Mouse (Mus musculus) midbrain, embryonic 15.5 days (tissue): Measurements from ENCODE around the gene Epm2aip1. TPM values are rescaled to one million over a fixed set of nuclear protein-coding genes. Genes with fewer than 3 reads are reported as not detected.

ENCODE experiments used
- ATAC-seq: fragments of 200-750 bp; cut with Nextera tagmentation; replicated peaks from 2 replicates; pipeline ENCODE4 v1.8.0; 2017; ENCODE audit warnings: moderate TSS enrichment
- H3K27ac ChIP-seq: fragments of 300-500 bp; sonication (generic); 2 replicates; pipeline ENCODE4 v1.5.1; 2015; ENCODE audit warnings: mild to moderate bottlenecking, inconsistent platforms
- H3K27me3 ChIP-seq: fragments of 300-500 bp; sonication (generic); replicated peaks from 2 replicates; pipeline ENCODE4 v1.6.1; 2015; ENCODE audit warnings: inconsistent platforms
- H3K36me3 ChIP-seq: fragments of 300-500 bp; sonication (generic); replicated peaks from 2 replicates; pipeline ENCODE4 v1.6.1; 2015; ENCODE audit warnings: inconsistent platforms
- H3K4me1 ChIP-seq: fragments of 300-500 bp; sonication (generic); 2 replicates; pipeline ENCODE4 v1.6.1; 2015; ENCODE audit warnings: inconsistent platforms
- H3K4me2 ChIP-seq: fragments of 300-500 bp; sonication (generic); 2 replicates; pipeline ENCODE4 v1.6.1; 2015; ENCODE audit warnings: inconsistent platforms, mild to moderate bottlenecking, moderate library complexity
- H3K4me3 ChIP-seq: fragments of 300-500 bp; sonication (generic); 2 replicates; pipeline ENCODE4 v1.5.1; 2015; ENCODE audit warnings: mild to moderate bottlenecking, inconsistent platforms
- H3K9ac ChIP-seq: fragments of 300-500 bp; sonication (generic); 2 replicates; pipeline ENCODE4 v1.6.1; 2015; ENCODE audit warnings: mild to moderate bottlenecking, inconsistent platforms
- H3K9me3 ChIP-seq: fragments of 300-500 bp; sonication (generic); 2 replicates; pipeline ENCODE4 v1.6.1; 2016; ENCODE audit warnings: inconsistent platforms
- whole genome bisulfite sequencing: fragments of 180-500 bp; shearing (Covaris S2); methylation state at CpG from one replicate; pipeline ENCODE4 v1.1.7; 2015; ENCODE audit warnings: mixed read lengths; 5-methylcytosine and 5-hydroxymethylcytosine counted together
- polyA plus RNA-seq: library from polyadenylated mRNA; unstranded; fragments of >200 nt; fragmentation: Nextera tagmentation; extraction: Ambion mirVana; gene quantifications from 2 replicates; pipeline ENCODE4 v1.2.1, GENCODE M21; 2015

The Epm2aip1 gene
- polyA plus RNA-seq, 1 experiment from 2014 or later: 68.6 TPM

DNA sequence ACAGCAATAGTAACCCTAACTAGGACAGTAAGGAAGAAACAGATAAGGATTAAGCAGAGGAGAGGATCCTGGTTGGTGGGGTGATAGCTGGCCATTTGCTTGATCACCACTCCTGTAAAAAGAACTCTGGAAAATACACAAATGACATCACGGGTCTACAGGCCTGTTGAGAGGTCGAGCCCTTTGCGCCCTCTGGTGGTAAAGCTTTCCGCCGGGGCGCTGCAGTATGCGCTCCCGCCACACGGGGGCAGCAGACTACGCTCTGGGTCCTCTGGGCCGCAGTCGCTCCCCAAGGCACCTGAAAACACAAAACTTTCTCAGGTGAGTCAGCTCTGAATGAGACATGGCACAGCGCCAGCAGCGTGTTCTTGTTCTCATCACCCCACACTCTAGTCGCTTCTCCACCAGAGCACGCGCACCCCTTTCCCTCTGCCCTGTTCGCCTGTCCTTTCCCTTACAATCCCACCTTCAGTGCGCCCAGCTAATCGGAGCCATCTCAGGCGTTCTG lies 18.2 kb downstream of the Epm2aip1 start:
- Histone ChIP-seq H3K27ac (no peak overlapping the region), H3K4me2 (peak overlapping the region; percentile 17; the same call in 1 of the 2 replicates), H3K9ac (no peak overlapping the region)

DNA sequence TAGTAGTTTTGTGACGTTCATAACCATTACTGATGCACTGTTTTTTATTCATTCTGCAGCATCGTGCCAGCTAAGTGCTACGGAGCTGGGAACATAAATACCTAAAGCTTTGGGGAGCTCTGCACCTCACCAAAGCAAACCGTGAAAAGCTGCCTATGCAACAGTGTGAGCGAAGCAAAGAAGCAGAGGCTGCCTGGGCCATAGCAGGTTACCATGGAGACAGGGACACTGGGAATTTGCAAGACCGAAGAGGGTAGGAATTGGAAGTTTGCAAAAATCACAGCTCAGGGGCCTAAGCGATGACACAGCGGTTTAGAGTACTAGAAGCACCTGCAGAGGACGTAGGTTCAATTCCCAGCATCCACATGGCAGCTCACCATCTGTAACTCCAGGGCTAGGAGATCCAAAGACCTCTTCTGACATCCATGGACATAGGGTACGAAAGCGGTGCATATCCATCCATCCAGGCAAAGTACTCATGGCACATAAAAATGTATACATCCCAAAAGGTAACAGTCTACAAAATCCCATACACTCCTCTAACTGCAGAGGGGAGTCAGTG lies 18.9 kb downstream of the Epm2aip1 start:
- H3K4me2 ChIP-seq: no peak overlapping the region
- H3K9me3 ChIP-seq: no peaks in the 10 kb centered on the region
- no peak overlapping the region for H3K27ac ChIP-seq
- H3K9ac ChIP-seq: no peak overlapping the region
- no peak overlapping the region for H3K4me3 ChIP-seq
- peaks cover 17% of the 10 kb centered on the region for H3K4me1 ChIP-seq
- H3K36me3 ChIP-seq: no peaks in the 10 kb centered on the region
- ATAC-seq: peak; percentile 67; the same call in 1 of the 2 replicates
- WGBS: 57% methylated on average over 11 of the region's 11 CpGs
- no peaks in the 10 kb centered on the region for H3K27me3 ChIP-seq

More for the DNA sequence above, 18.2 kb downstream of the Epm2aip1 start:
- H3K4me3 ChIP-seq: no peak overlapping the region
- no peaks in the 10 kb centered on the region for H3K36me3 ChIP-seq
- no peaks in the 10 kb centered on the region for H3K27me3 ChIP-seq
- WGBS: 17% methylated on average over 21 of the region's 21 CpGs
- H3K4me1 ChIP-seq: peaks cover 23% of the 10 kb centered on the region
- no peaks in the 10 kb centered on the region for H3K9me3 ChIP-seq
- peak; percentile 59 for ATAC-seq

DNA sequence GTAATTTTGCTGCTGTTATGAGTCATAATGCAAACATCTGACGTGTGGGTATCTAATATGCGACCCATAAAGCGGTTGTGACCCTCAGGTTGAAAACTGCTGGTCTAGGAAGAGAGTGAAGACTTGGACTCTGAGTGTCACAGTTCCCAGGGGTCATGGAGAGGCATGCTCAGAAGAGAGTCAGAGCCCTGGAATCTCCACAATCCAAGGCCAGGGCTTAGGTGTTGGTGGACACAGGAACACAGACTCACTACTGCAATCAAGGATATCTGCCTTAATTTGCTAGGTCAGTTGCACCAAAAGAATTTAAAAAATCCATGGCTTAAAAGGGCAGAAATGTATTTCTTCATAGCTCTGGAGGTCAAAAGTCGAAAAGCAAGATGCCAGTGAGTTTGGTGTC lies 21.5 kb downstream of the Epm2aip1 start:
- 86% methylated on average over 4 of the region's 4 CpGs for WGBS
- H3K27me3 ChIP-seq: no peaks in the 10 kb centered on the region
- no peak overlapping the region for H3K27ac ChIP-seq
- no peaks in the 10 kb centered on the region for H3K9me3 ChIP-seq
- no peaks in the 10 kb centered on the region for H3K36me3 ChIP-seq
- no peak overlapping the region for H3K4me3 ChIP-seq
- H3K9ac ChIP-seq: no peak overlapping the region
- no peak for ATAC-seq
- H3K4me1 ChIP-seq: peaks cover 11% of the 10 kb centered on the region
- H3K4me2 ChIP-seq: no peak overlapping the region

DNA sequence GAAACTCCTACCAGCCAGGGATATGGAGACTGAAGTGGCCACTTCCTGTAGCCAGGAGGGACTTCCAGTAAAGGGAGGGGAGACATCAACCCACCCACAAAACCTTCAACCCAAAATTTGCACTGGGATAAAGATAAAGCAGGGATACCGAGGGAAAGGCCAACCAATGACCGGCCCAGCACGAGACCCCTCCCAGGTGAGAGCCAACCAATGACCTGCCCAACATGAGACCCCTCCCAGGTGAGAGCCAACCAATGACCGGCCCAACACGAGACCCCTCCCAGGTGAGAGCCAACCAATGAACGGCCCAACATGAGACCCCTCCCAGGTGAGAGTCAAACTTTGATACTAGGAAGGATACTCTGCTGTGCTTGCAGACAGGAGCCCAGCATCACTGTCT lies 23.2 kb downstream of the Epm2aip1 start:
- Histone ChIP-seq H3K27me3 (no peaks in the 10 kb centered on the region), H3K4me2 (no peak overlapping the region), H3K9me3 (no peaks in the 10 kb centered on the region), H3K9ac (no peak overlapping the region), H3K27ac (no peak overlapping the region), H3K4me3 (no peak overlapping the region), H3K4me1 (peaks cover 6% of the 10 kb centered on the region), H3K36me3 (no peaks in the 10 kb centered on the region)
- WGBS: 91% methylated on average over 6 of the region's 6 CpGs
- no peak for ATAC-seq

DNA sequence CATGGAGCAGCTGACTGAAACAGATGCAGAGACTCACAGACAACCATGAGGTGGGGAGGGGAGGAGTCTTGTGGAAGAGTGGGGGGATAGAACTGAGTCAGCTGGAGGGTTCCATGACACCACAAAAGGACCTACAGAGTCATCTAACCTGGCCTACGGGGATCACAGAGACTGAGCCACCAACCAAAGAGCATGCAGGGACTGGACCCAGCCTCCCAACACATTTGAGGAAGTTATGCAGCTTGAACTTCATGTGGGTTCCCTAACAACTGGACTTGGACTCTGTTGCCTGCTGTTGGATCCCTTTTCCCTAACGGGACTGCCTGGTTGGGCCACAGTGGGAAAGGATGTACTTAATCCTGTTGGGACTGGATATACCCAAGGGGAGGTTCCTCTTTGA lies 23.6 kb downstream of the Epm2aip1 start:
- ATAC-seq: no peak
- Histone ChIP-seq H3K27ac (no peak overlapping the region), H3K9ac (no peak overlapping the region), H3K4me3 (no peak overlapping the region), H3K4me2 (no peak overlapping the region), H3K36me3 (no peaks in the 10 kb centered on the region), H3K4me1 (peaks cover 2% of the 10 kb centered on the region; the same call in 1 of the 2 replicates), H3K27me3 (no peaks in the 10 kb centered on the region), H3K9me3 (no peaks in the 10 kb centered on the region)
- 75% methylated on average over 2 of the region's 2 CpGs for WGBS

DNA sequence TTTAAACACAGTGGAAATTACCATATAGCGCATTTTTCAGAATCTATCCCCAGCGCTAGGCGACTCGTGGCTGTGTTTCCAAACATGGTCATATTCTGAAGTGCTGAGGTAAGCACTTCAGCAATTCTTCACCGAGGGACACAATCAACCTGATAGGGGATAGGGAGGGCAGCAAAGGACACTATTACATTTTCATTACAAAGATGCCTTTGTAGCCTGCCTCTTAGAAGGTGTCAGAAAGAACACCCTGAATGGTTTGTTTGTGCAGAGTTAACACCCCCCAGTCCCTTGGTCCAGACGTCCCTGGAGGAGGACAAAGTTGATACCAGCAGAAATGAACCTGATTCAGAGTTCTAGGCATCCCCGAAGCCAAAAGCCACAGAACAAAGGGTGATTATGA lies 24.7 kb downstream of the Epm2aip1 start:
- Histone ChIP-seq H3K9ac (no peak overlapping the region), H3K4me1 (no peaks in the 10 kb centered on the region), H3K27ac (no peak overlapping the region), H3K27me3 (no peaks in the 10 kb centered on the region), H3K36me3 (no peaks in the 10 kb centered on the region), H3K9me3 (no peaks in the 10 kb centered on the region), H3K4me3 (no peak overlapping the region), H3K4me2 (no peak overlapping the region)
- WGBS: 67% methylated on average over 7 of the region's 7 CpGs
- ATAC-seq: no peak

DNA sequence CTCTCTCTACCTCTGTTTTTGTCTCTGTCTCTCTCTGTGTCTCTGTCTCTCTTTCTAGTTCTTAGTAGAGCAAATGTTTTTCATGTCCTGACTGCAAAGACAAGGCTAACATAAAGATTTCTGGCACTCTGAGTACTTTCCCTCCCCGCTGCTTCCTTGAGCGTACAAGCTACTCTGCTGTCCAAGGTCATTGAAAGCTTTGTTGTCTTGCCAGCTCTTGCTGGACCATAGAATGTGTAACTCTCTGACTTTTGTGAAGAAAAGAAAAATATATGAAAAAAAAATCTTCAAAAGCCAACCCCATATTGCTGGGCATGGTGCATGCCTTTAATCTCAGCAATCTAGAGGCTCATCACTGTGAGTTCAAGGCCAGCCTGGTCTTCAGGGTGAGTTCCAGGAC lies 26.9 kb downstream of the Epm2aip1 start:
- no peaks in the 10 kb centered on the region for H3K36me3 ChIP-seq
- H3K9me3 ChIP-seq: no peaks in the 10 kb centered on the region
- H3K9ac ChIP-seq: no peak overlapping the region
- no peaks in the 10 kb centered on the region for H3K27me3 ChIP-seq
- no peak overlapping the region for H3K27ac ChIP-seq
- WGBS: 71% methylated on average over 2 of the region's 2 CpGs
- no peak overlapping the region for H3K4me2 ChIP-seq
- no peak overlapping the region for H3K4me3 ChIP-seq
- H3K4me1 ChIP-seq: no peaks in the 10 kb centered on the region
- no peak for ATAC-seq

DNA sequence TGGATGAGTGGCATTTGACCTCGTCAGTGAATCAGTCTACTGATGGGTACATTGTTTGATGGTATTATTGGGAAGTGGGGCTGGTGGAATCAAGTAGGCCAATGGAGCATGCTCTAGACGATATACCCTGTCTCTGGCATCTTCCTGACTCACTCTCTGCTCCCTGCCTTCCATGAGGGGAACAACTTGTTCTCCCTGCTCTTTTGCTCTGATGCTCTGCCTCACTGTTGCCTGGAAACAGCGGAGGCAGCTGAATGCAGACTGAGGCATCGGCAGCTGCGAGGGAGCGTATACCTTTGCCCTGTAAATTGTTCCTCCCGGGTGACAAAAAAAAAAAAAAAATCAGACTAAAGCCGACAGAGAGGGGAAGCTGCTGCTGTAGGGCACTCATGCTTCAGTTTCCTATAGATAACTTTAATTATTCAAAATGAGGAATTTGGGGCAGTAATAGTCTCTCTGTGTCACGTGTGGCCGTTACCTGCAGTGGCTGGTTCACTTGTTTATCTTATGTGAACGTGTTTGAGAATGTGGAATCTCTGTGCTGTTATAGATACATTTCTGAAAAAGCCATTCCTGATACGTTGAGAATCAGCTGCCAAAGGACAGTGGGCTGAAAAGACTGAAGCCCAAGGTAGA lies 30.6 kb downstream of the Epm2aip1 start:
- Histone ChIP-seq H3K9me3 (no peaks in the 10 kb centered on the region), H3K27ac (no peak overlapping the region), H3K36me3 (no peaks in the 10 kb centered on the region), H3K4me3 (no peak overlapping the region), H3K4me2 (no peak overlapping the region), H3K27me3 (no peaks in the 10 kb centered on the region), H3K4me1 (no peaks in the 10 kb centered on the region), H3K9ac (no peak overlapping the region)
- 47% methylated on average over 12 of the region's 12 CpGs for WGBS
- ATAC-seq: no peak

DNA sequence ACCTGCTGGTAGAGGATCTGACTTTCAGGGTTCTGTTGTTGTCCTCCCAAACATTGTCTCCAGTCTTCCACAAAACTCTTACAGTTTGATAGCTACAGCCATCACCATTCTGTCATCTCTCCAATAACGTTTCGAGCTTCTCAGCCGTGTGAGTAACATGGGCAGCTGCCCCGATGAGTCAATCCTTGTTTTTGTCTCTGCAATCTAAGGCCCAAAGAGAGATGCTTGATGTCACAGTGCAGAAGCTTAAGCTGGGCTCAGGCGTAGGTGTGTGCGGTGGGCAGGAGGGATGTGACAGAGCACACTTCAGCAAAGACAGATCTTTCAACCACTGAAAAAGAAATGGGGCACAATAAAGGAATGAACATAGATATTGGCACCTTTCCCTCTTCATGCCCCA lies 32.3 kb downstream of the Epm2aip1 start:
- Histone ChIP-seq H3K9ac (no peak overlapping the region), H3K4me3 (no peak overlapping the region), H3K27me3 (0 out of 2 replicates have a peak, but pooled peaks cover 3% of the 10 kb centered on the region), H3K27ac (no peak overlapping the region), H3K36me3 (no peaks in the 10 kb centered on the region), H3K4me2 (no peak overlapping the region), H3K9me3 (no peaks in the 10 kb centered on the region), H3K4me1 (no peaks in the 10 kb centered on the region)
- ATAC-seq: no peak
- WGBS: 94% methylated on average over 6 of the region's 6 CpGs

DNA sequence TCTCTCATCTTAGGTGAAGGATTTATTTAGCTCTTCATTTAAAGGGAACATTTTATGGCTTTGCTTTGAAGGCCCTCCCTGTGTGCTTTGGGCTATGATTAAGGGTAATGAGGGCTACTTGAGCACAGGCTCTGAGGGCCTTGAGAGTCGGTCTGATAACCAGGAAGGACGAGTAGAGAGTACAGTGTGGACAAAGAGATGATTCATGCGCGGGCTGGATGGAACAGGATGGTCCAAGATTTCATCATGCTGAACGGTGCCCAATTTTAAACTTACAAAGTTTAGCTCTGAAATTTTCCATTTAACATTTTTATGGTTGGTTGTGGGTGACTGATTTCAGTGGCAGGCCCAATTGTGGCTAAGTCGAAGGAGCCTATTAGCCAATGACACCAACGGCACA lies 34.4 kb downstream of the Epm2aip1 start:
- H3K9ac ChIP-seq: no peak overlapping the region
- WGBS: 89% methylated on average over 7 of the region's 7 CpGs
- no peak for ATAC-seq
- H3K9me3 ChIP-seq: no peaks in the 10 kb centered on the region
- H3K4me2 ChIP-seq: no peak overlapping the region
- no peaks in the 10 kb centered on the region for H3K36me3 ChIP-seq
- no peak overlapping the region for H3K27ac ChIP-seq
- H3K27me3 ChIP-seq: peaks cover 22% of the 10 kb centered on the region
- H3K4me3 ChIP-seq: no peak overlapping the region
- peaks cover 2% of the 10 kb centered on the region for H3K4me1 ChIP-seq

DNA sequence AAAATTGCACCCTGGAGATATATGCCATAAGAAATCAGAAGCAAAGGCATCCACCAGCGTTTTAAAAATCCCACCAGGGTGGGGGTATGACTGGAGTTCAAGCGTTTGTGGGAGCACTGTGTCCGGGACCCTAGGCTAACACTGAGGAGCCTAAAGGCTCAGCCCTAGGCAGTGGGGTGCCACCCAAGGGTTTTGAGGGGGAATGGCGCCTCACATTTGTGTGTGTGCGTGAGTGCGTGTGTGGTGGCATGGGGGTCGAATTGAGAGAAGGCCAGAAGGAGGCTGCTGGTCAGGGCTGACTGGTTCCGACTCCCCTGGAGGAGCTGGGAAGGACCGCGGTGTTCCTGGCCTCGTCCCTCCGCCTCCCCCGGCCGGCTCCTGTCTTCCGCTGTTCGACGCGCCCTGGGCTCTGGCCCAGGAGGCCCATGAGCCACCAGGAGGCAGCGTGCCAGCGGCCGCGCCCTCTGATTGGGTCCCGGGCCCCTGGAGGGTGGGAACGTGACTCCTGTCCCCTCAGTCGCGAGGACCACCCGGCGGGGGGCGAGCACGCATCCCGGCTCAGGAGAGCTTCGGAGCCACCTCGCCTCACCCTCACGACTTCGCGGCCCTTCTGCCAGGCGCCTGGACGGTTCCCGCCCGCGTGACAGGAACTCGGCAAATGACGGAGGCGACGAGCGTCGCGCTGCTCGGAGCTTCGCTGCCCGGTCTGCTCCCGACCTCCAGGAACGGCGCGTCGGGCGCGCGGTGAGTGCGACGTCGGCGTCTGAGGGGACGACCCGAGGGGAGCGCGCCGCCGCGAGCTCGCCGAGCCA lies 39.5 kb downstream of the Epm2aip1 start, which contains the start of gene Trank1:
Trank1 (plus strand) TSS at position 709 of the 812 bp plus-strand sequence.
- peaks cover 44% of the 10 kb centered on the region for H3K27me3 ChIP-seq
- 8% methylated on average over 72 of the region's 72 CpGs for WGBS

DNA sequence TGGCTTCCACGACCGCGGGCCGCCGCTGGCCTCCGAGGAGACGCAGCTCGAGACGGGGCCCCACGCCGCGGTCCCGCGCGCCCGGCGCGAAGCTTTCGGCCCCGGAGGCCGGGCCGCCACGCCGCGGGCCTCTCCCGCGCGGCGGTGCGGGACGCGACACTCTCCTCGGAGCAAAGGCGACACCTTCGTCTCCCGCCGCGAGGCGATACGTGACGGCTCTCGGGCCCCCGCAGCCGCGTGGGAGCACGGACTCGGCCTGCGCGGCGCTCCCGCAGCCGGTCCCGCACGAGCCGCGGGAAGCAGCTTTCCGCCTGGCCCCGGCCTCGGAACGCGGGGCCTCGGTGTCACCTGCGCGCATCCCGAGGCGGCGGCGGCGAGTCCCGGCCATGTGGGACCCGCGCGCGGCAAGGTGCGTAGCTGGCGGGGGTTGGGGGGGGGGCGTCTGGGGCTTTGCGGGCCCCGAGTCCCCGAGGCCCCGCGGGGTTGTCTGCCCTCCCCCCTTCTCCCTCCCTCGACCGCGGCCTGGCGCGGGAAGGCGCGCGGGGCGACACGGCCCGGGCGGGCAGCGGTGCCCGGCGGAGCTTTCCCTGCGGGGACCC lies 40.2 kb downstream of the Epm2aip1 start:
- Histone ChIP-seq H3K4me3 (peak overlapping the region; percentile 60), H3K9me3 (peaks cover 5% of the 10 kb centered on the region; the same call in 1 of the 2 replicates), H3K9ac (peak overlapping the region; percentile 58), H3K4me1 (peaks cover 23% of the 10 kb centered on the region), H3K36me3 (no peaks in the 10 kb centered on the region), H3K27me3 (peaks cover 44% of the 10 kb centered on the region), H3K4me2 (peak overlapping the region; percentile 90), H3K27ac (peak overlapping the region; percentile 35)
- WGBS: 2% methylated on average over 87 of the region's 98 CpGs
- peak; percentile 77 for ATAC-seq

More for the DNA sequence above, 39.5 kb downstream of the Epm2aip1 start, which contains the start of gene Trank1:
- H3K9me3 ChIP-seq: peaks cover 5% of the 10 kb centered on the region; the same call in 1 of the 2 replicates
- H3K36me3 ChIP-seq: no peaks in the 10 kb centered on the region
- ATAC-seq: peak; percentile 75
- H3K27ac ChIP-seq: peak within 1 kb of the TSS; percentile 35
- H3K4me1 ChIP-seq: peaks cover 23% of the 10 kb centered on the region
- peak within 1 kb of the TSS; percentile 58 for H3K9ac ChIP-seq
- peak within 1 kb of the TSS; percentile 90 for H3K4me2 ChIP-seq
- peak within 1 kb of the TSS; percentile 60 for H3K4me3 ChIP-seq
